Mouse (Mus musculus) stomach, postnatal 0 days (tissue): ENCODE data around the gene E2f4. TPM values are rescaled to one million over a fixed set of nuclear protein-coding genes. Genes with fewer than 3 reads are reported as not detected.

Experiments
- ATAC-seq: fragments of 200-750 bp; cut with Nextera tagmentation; 2 replicates; pipeline ENCODE4 v1.8.0; 2017; ENCODE audit not compliant: low FRiP score, low TSS enrichment
- DNase-seq: peaks from one replicate; pipeline ENCODE4 v3.0.0-alpha.2; 2016; ENCODE audit warnings: low spot score
- H3K27ac ChIP-seq: fragments of 300-500 bp; sonication (generic); replicated peaks from 2 replicates; pipeline ENCODE4 v1.5.1; 2014; ENCODE audit warnings: mild to moderate bottlenecking, control low read depth
- H3K27me3 ChIP-seq: fragments of 300-500 bp; sonication (generic); 2 replicates; pipeline ENCODE4 v1.6.1; 2014; ENCODE audit warnings: low read length; ENCODE audit not compliant: control insufficient read depth, insufficient read depth
- H3K36me3 ChIP-seq: fragments of 300-500 bp; sonication (generic); 2 replicates; pipeline ENCODE4 v1.6.1; 2014; ENCODE audit warnings: low read length, mixed read lengths; ENCODE audit not compliant: control insufficient read depth, insufficient read depth
- H3K4me1 ChIP-seq: fragments of 300-500 bp; sonication (generic); replicated peaks from 2 replicates; pipeline ENCODE4 v1.6.1; 2014; ENCODE audit warnings: antibody characterized with exemption; ENCODE audit not compliant: control insufficient read depth, insufficient read depth
- H3K4me2 ChIP-seq: fragments of 300-500 bp; sonication (generic); replicated peaks from 2 replicates; pipeline ENCODE4 v1.6.1; 2014; ENCODE audit warnings: low read depth, mild to moderate bottlenecking, control low read depth, moderate library complexity
- H3K4me3 ChIP-seq: fragments of 300-500 bp; sonication (generic); 2 replicates; pipeline ENCODE4 v1.5.1; 2014; ENCODE audit warnings: low read depth, low read length, control low read depth
- H3K9ac ChIP-seq: fragments of 300-500 bp; sonication (generic); 2 replicates; pipeline ENCODE4 v1.6.1; 2014; ENCODE audit warnings: mild to moderate bottlenecking, low read length, control low read depth, mixed read lengths
- H3K9me3 ChIP-seq: fragments of 300-500 bp; sonication (generic); 2 replicates; pipeline ENCODE4 v1.6.1; 2016; ENCODE audit warnings: low read length; ENCODE audit not compliant: control insufficient read depth
- CTCF ChIP-seq: IDR thresholded peaks from 2 replicates; pipeline ENCODE4 v1.5.1; 2016; ENCODE audit warnings: antibody characterized with exemption, low read depth, mild to moderate bottlenecking, moderate library complexity
- EP300 ChIP-seq: optimal IDR thresholded peaks from 2 replicates; pipeline ENCODE3; 2016; ENCODE audit warnings: antibody characterized with exemption
- WGBS: fragments of 180-500 bp; shearing (Covaris S2); extraction: QIAGEN DNeasy Blood & Tissue Kit; methylation state at CpG from one replicate; pipeline ENCODE4 v1.1.7; 2014; 5-methylcytosine and 5-hydroxymethylcytosine counted together
- polyA plus RNA-seq: library from polyadenylated mRNA; unstranded; fragments of >200 nt; fragmentation: Nextera tagmentation; extraction: Ambion mirVana; gene quantifications from 2 replicates; pipeline ENCODE4 v1.2.1, GENCODE M21; 2015

The E2f4 gene
- polyA plus RNA-seq, 1 experiment from 2014 or later, result 31.0 TPM

DNA sequence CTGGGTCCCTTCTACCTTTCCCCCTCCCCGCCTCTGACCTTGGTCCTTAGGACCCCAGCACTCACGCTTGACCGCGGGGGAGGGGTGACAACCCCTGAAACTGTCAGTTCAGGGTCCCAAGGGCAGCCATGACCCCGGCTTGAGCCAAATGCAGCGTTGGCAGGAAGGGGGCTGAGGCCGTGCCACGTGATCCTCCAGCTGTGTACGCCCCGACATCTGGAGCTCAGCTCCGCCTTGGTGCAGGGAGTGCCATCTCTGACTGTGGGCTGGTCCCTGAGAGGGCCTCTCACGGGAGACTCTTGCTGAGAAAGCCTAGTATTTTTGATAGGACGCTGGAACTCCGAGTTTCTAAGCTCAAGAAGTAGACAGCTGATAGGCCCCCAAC lies 42.5 kb upstream of the E2f4 start, which contains the start of gene B3gnt9:
TSS of gene B3gnt9 (minus strand) at position 188 of the 385 bp plus-strand sequence.
- Histone ChIP-seq H3K4me2 (peak within 1 kb of the TSS; percentile 93), H3K4me3 (peak within 1 kb of the TSS; percentile 69), H3K9ac (peak within 1 kb of the TSS; percentile 74), H3K36me3 (peaks cover 12% of the 10 kb centered on the region), H3K4me1 (peaks cover 12% of the 10 kb centered on the region; the same call in 1 of the 2 replicates), H3K9me3 (no peaks in the 10 kb centered on the region), H3K27ac (peak within 1 kb of the TSS; percentile 88), H3K27me3 (no peaks in the 10 kb centered on the region; the same call in 1 of the 2 replicates)
- peak; percentile 75 for DNase-seq
- TF ChIP-seq EP300 (no peak), CTCF (no peak)
- WGBS, result 4% methylated on average over 14 of the region's 14 CpGs
- ATAC-seq, result peak; percentile 72

DNA sequence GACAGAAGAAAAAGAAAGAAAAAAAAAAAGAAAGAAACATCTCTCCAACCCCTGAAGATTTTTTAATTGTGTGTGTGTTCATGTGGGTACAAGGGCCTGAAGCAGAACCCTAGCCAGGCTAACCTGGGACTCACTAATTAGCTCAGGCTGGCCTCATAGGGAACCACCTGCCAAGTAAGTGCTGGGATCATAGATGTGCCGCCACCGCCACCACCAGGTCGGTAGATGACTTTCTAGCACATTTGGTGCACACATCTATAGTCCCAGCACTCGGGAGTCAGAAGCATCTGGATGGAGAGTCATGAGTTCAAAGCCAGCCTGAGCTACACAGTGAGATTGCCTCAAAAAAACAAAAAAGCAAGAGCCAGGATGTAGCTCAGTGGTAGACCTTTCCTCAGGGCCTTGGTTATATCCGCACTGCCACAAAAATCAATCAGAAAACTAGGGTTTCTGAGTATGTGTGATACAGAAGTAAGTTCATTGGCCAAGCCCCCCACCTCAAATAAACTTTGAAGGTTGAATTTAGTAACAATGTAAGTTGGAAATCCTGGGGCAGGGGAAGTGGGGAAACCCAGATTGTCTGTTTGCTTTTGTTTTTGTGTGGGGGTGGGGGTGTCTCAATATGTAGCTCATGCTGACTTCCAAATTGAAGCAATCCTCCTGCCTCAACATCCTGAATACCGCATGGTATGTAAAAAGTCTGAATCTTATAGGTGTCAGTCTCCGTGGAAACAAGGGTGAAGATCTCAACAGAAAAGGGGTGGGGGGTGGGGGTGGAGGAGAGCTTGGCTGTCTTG lies 39.9 kb upstream of the E2f4 start:
- peaks cover 12% of the 10 kb centered on the region; the same call in 1 of the 2 replicates for H3K4me1 ChIP-seq
- H3K4me2 ChIP-seq, result no peak overlapping the region
- no peak overlapping the region for H3K27ac ChIP-seq
- no peaks in the 10 kb centered on the region; the same call in 1 of the 2 replicates for H3K27me3 ChIP-seq
- DNase-seq, result no peak
- no peaks in the 10 kb centered on the region for H3K9me3 ChIP-seq
- TF ChIP-seq CTCF (no peak), EP300 (no peak)
- H3K36me3 ChIP-seq, result no peaks in the 10 kb centered on the region
- no peak overlapping the region for H3K9ac ChIP-seq
- 81% methylated on average over 7 of the region's 7 CpGs for WGBS
- H3K4me3 ChIP-seq, result no peak overlapping the region
- ATAC-seq, result no peak

DNA sequence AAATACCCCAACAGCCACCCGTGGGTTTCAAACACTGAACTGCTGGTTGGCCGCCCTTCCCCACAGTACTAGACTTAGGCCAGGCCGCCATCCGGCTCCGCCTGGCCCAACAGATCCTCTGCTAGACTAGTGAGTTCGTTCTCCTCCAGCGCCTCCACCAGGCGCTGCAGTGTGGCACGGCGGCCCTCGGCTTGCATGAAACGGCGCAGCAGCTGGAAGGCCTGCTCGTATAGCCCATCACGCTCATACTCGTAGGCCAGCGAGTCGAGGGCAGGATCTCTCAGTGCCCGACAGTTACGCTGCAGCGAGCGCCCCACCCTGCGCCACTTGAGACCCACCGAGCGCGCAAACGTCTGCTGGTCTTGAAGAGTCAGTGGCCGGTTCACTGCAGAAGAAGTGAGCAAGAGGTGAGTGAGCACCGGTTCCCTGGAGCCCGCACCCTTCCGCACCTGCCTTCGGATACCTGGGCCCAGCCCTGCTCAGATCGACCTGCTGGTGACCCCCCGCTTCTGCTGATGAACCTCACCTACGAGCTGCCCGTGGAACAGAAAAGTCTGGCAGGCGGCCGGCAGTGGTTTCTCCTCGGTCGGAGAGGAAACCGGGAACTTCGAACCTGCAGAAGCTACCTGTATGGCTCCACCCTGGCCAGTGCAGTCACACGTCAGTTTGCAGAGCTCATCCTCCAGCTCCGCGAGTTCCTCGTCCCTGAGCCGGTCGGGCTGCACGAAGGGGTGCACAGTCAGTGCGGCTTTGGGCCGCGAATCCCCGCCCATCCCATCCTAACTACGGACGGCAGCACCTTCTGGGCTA lies 38.3 kb upstream of the E2f4 start:
- peak; percentile 43 for TF ChIP-seq CTCF
- no peak for TF ChIP-seq EP300
- Histone ChIP-seq H3K27me3 (no peaks in the 10 kb centered on the region; the same call in 1 of the 2 replicates), H3K27ac (no peak overlapping the region), H3K4me2 (peak overlapping the region; percentile 62), H3K9me3 (no peaks in the 10 kb centered on the region), H3K4me3 (peak overlapping the region; percentile 31), H3K36me3 (no peaks in the 10 kb centered on the region), H3K9ac (peak overlapping the region; percentile 18; the same call in 1 of the 2 replicates), H3K4me1 (peaks cover 12% of the 10 kb centered on the region; the same call in 1 of the 2 replicates)
- peak; percentile 9 for ATAC-seq
- peak; percentile 50 for DNase-seq
- WGBS, result 19% methylated on average over 55 of the region's 55 CpGs

DNA sequence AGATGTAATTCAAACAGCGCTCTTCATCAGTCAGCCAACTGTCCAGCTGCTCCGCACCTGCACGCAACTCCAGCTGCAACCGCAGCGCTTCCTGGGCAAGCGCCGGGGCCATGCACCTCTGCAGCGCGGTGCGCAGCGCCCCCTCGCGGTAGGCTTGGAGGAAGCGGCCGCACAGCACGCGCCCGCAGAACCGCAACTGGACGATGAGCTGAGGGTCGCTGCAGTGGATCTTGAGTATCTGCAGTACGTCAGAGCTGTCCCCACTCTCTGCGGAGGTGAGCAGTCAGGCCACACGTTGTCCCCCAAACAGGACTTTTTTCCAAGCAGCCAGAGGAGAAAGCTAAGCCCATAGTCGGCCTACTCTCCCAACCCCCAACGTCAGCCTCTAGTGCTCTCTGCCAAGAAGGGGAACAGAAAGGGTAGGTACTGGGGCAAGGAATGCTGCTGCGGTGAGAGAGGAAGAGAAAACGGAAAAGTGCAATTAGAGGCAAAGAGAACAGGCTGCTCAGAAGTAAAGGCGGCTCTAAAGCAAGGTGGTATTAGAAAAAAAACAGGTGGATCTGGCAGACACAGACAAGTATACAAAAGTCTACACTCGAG lies 37.6 kb upstream of the E2f4 start:
- Histone ChIP-seq H3K9ac (peak overlapping the region; percentile 18; the same call in 1 of the 2 replicates), H3K9me3 (no peaks in the 10 kb centered on the region), H3K4me3 (peak overlapping the region; percentile 31), H3K27ac (no peak overlapping the region), H3K4me1 (peaks cover 10% of the 10 kb centered on the region; the same call in 1 of the 2 replicates), H3K36me3 (no peaks in the 10 kb centered on the region), H3K4me2 (peak overlapping the region; percentile 62), H3K27me3 (no peaks in the 10 kb centered on the region; the same call in 1 of the 2 replicates)
- no peak for TF ChIP-seq EP300
- TF ChIP-seq CTCF, result peak; percentile 99
- WGBS, result 4% methylated on average over 30 of the region's 30 CpGs
- ATAC-seq (peak; percentile 62), DNase-seq (peak; percentile 82)

DNA sequence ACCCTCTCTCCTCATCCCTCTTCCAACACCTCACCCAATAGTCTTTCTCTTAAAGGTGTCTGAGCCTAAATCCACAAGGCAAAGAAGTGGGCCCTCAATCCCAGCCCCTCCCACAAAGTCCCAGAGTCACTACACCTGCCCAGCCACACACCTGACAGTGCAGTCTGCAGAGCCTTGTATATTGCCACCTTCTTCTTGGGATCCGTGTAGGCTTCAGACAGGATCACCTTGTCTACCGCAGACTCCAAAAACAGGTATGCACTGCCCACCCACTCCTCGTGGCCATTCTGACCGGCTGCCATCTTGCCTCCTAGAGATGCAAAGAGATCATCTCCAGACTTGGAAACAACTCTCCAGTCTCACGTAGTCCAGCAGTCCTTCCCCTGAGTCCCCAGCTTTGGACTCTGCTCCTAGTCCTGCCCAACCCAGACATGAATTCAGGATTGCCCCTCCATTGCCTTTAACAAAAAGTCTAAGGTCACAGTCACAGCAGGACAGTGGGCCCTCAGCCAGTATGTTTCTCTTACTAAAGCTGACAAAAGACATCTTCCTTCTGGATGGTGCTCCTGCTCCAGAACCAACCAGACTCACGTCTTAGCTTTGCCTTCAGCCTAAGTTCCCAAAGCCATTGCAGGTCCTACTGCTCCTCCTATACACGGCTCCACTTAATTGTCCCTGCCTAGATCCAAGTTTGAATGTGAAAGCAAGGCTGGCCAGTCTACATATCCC lies 36.9 kb upstream of the E2f4 start:
- Histone ChIP-seq H3K4me3 (no peak overlapping the region), H3K4me2 (no peak overlapping the region), H3K36me3 (no peaks in the 10 kb centered on the region), H3K9me3 (no peaks in the 10 kb centered on the region), H3K27me3 (no peaks in the 10 kb centered on the region; the same call in 1 of the 2 replicates), H3K27ac (no peak overlapping the region), H3K4me1 (peaks cover 10% of the 10 kb centered on the region; the same call in 1 of the 2 replicates), H3K9ac (no peak overlapping the region)
- TF ChIP-seq EP300, result no peak
- no peak for TF ChIP-seq CTCF
- ATAC-seq (no peak), DNase-seq (no peak)
- WGBS, result 77% methylated on average over 7 of the region's 7 CpGs
